Mouse (Mus musculus) heart, postnatal 14 days (tissue): ENCODE results near the gene Whamm. TPM values are rescaled to one million over a fixed set of nuclear protein-coding genes. Genes with fewer than 3 reads are reported as not detected.
A peak's percentile ranks its signal among the peaks of the same experiment; 100 is the strongest.

ENCODE experiments used
- DNase-seq, 2 experiments: peaks; one replicate each; pipeline ENCODE4 v3.0.0; 2021 to 2022
- intact Hi-C: fragments of 180-260 bp; cut with DNase I; formaldehyde crosslinking; loops from one replicate; pipeline ENCODE4 v1.15.1; 2025
- long read RNA-seq, 2 experiments: library from polyadenylated mRNA; stranded (forward); transcript quantifications; one replicate each; pipeline ENCODE4 v2.0.0; 2021
- total RNA-seq, 2 experiments: library from RNA; stranded (reverse); gene quantifications; 2 replicates each; pipeline ENCODE4 v1.2.3; 2021

Whamm gene
- total RNA-seq, result 1 to 10 TPM; 8.6 to 9.1 TPM
- long read RNA-seq, experiment 1, transcript Whamm-201 (10 exons, 3,069 nt), result major isoform, 8 of 17 reads
- long read RNA-seq, experiment 1, partial matches to known transcripts, result 5 of 17 reads
- long read RNA-seq, experiment 1, other reads (novel, unspliced or antisense), result 4 of 17 reads
- long read RNA-seq, experiment 2, partial matches to known transcripts, result 13 of 24 reads
- long read RNA-seq, experiment 2, other reads (novel, unspliced or antisense), result 10 of 24 reads

GRCm38 (mm10) chr7:81571108-81571940, at the start of gene Whamm:
Gene Whamm, plus strand, starts transcription at chr7:81571266.
- intact Hi-C loops, result loop anchor here (1.0 to 5.0 kb wide), 2 partner anchors 48 to 224 kb away; partner anchors contain the start of gene Rps17
- peak; percentile 90 to 92 for DNase-seq

- intact Hi-C loops, result loop anchor here (1.0 to 5.0 kb wide), 2 partner anchors 48 to 176 kb away; partner anchors contain the start of genes Rps17 and Whamm
These were observed 47.9 kb upstream of the Whamm start for GRCm38 (mm10) chr7:81523008-81523662.

GRCm38 (mm10) chr7:81523663-81524017, 47.4 kb upstream of the Whamm start:
- no peak for DNase-seq
- intact Hi-C loops, result loop anchor here (1.0 to 5.0 kb wide), 2 partner anchors 48 to 176 kb away; partner anchors contain the start of genes Rps17 and Whamm

More at GRCm38 (mm10) chr7:81523008-81523662, 47.9 kb upstream of the Whamm start:
- peak; percentile 90 to 92 for DNase-seq

GRCm38 (mm10) chr7:81528918-81529317, 42.1 kb upstream of the Whamm start:
- intact Hi-C loops, result no loop called here

DNA sequence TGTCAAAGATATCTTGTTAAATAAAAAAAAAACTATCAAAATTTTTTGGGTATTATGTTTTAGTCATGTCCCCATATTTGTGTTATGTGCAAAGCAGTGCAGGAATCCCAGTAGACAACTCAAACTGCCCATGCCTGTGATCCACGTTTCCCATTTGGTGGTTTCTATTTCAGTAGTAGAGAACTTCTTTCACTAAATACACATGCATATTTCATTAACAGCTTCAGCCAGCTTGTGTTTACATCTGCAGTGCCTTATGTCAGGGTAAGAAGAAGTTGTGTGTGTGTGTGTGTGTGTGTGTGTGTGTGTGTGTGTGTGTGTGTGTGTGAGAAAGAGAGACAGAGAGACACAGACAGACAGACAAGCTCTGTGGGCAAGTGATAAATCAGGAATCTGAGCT, 39.6 kb upstream of the Whamm start:
- intact Hi-C loops, result no loop called here
- DNase-seq, result no peak

More at GRCm38 (mm10) chr7:81528918-81529317, 42.1 kb upstream of the Whamm start:
- no peak for DNase-seq

DNA sequence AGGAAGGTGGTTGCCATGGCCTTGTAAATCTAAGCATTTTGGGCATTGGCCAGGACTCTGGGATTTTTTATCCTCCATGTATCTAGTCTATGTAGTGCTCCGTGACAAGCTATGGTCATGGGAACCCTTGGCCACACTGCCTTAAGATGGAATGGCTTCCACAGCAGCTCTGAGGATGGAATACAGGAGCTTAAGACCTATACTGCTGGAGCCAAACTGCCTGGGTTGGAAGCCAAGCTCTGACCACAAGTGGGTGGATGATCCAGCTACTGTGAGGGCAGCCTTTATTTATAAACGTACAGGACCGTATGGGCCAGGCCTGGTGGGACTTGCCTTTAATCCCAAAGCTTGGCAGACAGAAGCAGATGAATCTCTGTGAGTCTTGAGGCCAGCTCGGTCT, 34.6 kb upstream of the Whamm start:
- no peak for DNase-seq
- intact Hi-C loops, result no loop called here

GRCm38 (mm10) chr7:81538070-81538675, 32.9 kb upstream of the Whamm start:
- DNase-seq, result peak in 1 of 2 experiments; percentile 18
- intact Hi-C loops, result no loop called here

GRCm38 (mm10) chr7:81539565-81539964, 31.5 kb upstream of the Whamm start:
- no peak for DNase-seq
- intact Hi-C loops, result no loop called here

DNA sequence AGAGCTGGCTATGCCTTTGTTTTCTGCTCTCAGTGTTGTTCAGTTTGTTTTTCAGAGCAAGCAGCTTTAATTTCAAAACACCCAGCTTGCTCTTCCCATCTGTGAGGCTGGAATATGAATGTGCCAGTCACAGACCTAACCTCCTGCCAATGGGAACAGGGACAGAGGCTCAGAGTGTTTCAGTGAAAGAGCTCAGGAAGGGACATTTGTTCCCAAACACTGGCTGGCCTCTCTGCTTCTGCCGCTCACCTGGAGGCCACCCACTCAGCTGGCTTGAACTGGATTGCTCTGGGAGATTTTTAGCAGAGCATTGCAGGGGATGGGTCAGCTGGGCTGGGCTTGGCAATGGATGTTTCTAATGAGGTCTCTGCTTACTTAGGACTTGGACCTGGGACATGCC, 30.1 kb upstream of the Whamm start:
- no peak for DNase-seq
- intact Hi-C loops, result no loop called here

DNA sequence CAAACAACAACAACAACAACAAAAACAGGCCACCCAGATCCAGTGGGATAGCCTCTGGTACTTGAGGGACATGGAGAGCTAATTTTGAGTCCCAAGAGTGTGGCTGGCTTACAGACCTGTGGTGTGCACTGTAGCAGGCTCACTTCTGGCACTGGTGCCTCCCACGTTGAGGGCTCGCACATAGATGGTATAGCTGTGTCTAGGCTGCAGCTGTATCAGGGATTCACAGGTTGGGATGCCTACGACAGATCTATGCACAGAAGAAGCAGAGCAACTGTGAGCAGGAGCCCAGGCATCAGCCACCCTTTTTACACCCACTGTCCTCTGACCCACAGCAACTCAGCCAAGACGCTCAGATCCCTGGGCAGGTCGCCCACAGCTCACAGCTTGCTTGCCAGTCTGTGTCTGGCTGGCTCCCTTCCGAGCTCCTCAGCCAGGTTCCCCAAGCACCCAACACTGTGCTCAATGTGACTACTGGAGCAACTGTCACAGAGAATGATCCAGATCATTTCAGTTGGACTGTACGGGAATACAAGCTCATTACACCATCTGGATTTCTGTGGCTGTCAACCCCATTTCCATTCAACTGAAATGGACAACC, 29.0 kb upstream of the Whamm start:
- intact Hi-C loops, result no loop called here
- DNase-seq, result peak; percentile 74 to 83

- intact Hi-C loops, result no loop called here
- no peak for DNase-seq
These were observed 28.1 kb upstream of the Whamm start for GRCm38 (mm10) chr7:81542934-81543333.

- no peak for DNase-seq
- intact Hi-C loops, result no loop called here
These were observed 22.2 kb upstream of the Whamm start for GRCm38 (mm10) chr7:81548864-81549263.

DNA sequence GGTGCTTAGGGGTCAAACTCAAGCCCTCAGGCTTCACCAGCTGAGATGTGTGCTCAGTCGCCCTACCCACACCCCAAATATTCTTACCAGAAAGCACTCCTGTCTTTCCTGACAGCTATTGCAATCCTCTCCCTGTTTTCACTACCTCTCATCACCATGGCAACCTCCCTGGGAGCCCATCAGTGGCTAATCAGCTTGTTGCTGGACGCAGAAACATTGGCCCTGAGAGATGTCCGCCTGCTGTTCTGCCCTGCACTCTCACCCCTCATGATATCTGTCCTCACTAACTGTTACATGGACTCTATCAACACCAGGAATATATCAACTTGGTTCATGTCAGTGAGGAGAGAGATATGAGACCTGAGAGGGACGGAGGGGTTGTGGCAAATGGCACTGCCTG, 17.5 kb upstream of the Whamm start:
- intact Hi-C loops, result no loop called here
- no peak for DNase-seq

GRCm38 (mm10) chr7:81554369-81554768, 16.7 kb upstream of the Whamm start:
- intact Hi-C loops, result no loop called here
- peak in 1 of 2 experiments; percentile 58 for DNase-seq

- DNase-seq, result no peak
- intact Hi-C loops, result no loop called here
These were observed 14.2 kb upstream of the Whamm start for GRCm38 (mm10) chr7:81556839-81557238.

- no peak for DNase-seq
- intact Hi-C loops, result no loop called here
These were observed 13.6 kb upstream of the Whamm start for GRCm38 (mm10) chr7:81557252-81557984.

DNA sequence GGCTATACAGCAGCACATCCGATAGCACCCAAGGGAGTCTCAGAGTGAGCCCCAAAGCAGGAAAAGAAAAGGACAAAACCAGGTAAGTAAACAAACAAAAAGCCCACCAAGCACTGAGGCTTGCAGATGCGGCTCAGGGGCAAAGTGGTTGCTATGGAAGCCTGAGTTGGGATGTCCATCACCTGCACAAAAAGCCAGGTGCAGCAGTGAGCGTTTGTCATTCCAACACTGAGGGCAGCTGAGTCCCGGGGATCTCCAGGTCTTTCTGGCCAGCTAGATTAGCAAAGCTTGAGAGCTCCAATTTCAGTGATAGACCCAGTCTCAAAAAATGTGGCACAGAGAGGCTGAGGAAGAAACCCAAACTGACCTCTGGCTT, 13.1 kb upstream of the Whamm start:
- intact Hi-C loops, result no loop called here
- no peak for DNase-seq

DNA sequence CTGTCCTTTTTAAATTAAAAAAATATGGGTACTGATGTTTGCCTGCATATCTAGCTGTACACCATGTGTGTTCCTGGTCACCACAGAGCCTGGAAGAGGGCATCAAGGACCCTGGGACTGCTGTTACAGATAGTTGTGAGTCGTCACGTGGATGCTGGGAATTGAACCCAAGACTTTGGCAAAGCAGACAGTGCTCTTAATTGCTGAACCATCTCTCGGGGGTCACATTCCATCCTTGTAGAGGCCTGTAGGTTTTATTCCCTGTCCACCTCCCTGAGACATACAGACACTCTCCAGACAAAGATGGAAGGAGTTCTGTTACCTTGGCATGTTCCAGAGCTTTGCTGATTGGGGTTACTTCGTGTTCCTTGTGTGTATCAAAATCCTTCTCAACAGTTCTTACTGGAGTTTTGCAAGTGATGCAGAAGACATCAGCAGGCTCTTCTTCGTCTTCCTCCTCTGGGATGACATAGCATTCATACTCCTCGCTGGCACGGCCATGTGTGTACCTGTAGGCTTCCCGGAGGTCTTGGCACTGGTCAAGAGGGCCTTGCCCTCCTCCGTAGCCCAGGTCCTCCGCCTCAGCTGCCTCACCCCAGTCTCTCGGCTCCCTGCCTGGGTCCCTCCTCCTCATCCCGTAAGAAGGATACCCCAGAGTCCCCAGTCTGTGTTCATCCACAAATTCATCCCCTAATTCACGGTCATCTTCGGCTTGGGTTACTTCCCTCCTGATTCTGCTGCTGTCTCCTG, 11.7 kb upstream of the Whamm start:
- DNase-seq, result no peak
- intact Hi-C loops, result no loop called here
